8 mouse cellular contexts compared by ENCODE assay signal in the genomic region with DNA sequence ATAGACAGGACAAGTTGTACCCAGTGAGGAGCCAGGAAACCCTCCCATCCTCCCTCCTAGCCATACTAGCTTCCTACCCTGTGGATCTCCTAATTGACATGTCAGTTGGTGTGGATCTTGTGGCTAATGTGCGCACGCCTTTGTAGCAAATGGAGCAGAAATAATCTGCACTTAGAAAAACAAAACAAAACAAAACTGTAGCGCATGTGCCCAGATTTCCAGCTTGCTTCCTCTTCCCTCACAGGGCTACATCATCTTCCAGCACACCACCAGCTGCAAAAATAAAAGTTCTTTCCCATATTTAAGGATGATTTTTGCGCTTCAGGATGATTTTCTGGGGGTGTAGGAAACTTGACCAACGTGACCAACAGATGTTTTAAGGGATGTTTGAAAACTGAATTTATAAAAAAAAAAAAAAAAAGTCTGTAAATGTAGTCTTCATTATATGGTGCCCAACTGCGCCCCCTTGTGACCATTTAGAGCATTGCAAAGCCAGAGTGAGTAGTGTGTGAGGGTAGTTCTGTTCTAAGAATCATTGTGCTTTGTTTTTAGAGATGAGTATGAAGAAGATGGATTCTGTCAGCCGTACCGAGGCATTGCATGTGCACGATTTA.
A peak's percentile ranks its signal among the peaks of the same experiment; 100 is the strongest.
DNase-seq lines count a peak whose midpoint lies in the region.

No protein-coding gene starts in this region.

- intact Hi-C loops in left cerebral cortex, postnatal 4 days (cut with DNase I), result loop anchor here (5.0 kb wide), 2 partner anchors 310 to 380 kb away; a partner anchor contains a TSS

- peak; percentile 90 for DNase-seq in 3T3-L1 (ENCODE audit: low read depth, low spot score)
- DNase-seq in R1 (ENCODE audit: low read depth, low spot score), result peak; percentile 47
- DNase-seq in cerebellum, postnatal 25 days, result peak; percentile 81 to 89
- peak; percentile 84 for DNase-seq in gastrocnemius, postnatal 10 days
- DNase-seq in kidney, adult 8-10 months, result peak; percentile 54 to 80
- peak; percentile 77 for DNase-seq in left cerebral cortex, postnatal 4 days
- peak; percentile 73 for DNase-seq in ovary, postnatal 36 days (ENCODE audit: low spot score)
- DNase-seq in urinary bladder, postnatal 10 days (ENCODE audit: low spot score), result peak; percentile 36

Comparison
In these comparisons a context has a peak if more than half of its experiments do, and no peak if none do; other contexts are left out.
1. Peak in every context shown above with its lines: DNase-seq.
2. DNase-seq: peak in every context shown above with its lines; median percentile 90 in 3T3-L1; 85 in cerebellum, postnatal 25 days; 84 in gastrocnemius, postnatal 10 days; 77 in left cerebral cortex, postnatal 4 days; 73 in ovary, postnatal 36 days; 67 in kidney, adult 8-10 months; 47 in R1; 36 in urinary bladder, postnatal 10 days.